Mouse (Mus musculus): ENCODE measurements around the gene Uap1. TPM values are rescaled to one million over a fixed set of nuclear protein-coding genes. Genes with fewer than 3 reads are reported as not detected.
A peak's percentile ranks its signal among the peaks of the same experiment; 100 is the strongest.

Uap1 gene
- 69.3 and 69.8 TPM in 2 replicates for polyA plus RNA-seq (2015; fragmentation: Nextera tagmentation; extraction: Ambion mirVana)

DNA sequence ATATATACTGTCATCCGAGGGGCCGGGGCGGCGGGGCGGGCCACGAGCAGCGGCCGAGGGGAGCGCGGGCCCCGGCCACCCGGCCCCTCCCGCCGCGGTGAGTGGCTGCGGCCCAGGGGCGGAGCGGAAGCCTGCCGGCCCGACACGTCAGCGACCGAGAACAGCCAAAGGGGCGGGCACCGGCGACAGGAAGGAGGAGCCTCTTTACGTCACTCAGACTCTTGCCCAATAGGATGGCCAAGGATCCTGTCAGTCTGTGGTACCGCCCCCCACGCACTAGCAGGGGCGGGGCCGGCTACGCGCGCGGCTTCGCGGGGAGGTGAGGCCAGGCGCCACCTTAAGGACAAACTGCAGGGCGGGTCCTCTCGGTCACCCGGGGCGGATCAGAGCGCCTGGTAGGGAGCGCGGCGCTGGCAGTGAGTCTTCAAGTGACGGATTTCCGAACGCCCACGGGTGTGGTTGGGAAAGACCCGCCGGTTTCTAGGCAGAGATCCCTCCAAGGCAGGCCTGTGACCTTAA lies at the start of gene Uap1:
TSS of gene Uap1 (minus strand) at position 144 of the 519 bp plus-strand sequence.
- peak; percentile 96 for ATAC-seq (ENCODE audit: insufficient number of reproducible peaks, insufficient read depth, low FRiP score, low TSS enrichment, low read depth)
- Histone ChIP-seq H3K27me3 (no peaks in the 10 kb centered on the region), H3K4me2 (peak within 1 kb of the TSS; percentile 66), H3K4me1 (peaks cover 8% of the 10 kb centered on the region; the same call in 1 of the 2 replicates), H3K4me3 (peak within 1 kb of the TSS; percentile 80), H3K9ac (peak within 1 kb of the TSS; percentile 85), H3K36me3 (no peaks in the 10 kb centered on the region), H3K27ac (peak within 1 kb of the TSS; percentile 87), H3K9me3 (no peaks in the 10 kb centered on the region)
- under 1% methylated on average over 52 of the region's 52 CpGs for WGBS

DNA sequence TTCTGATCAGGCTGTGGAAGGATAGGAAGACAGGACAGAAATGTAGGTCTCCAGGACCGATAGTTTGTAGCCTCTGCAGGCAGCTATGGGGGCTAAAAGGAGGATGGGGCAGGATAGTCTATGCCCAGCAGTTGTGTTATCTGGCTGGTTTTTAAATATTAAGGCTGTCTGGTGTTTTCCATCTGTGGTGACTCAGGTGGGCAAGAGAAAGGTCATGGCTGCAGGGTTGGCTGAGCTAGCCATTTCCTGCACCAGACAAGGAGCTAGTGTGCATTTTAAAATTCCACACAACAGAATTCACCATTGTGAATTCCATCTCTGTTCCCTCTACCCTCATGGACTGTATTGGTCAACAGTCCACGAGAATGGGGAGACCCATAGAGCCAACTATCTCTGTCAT lies 48.5 kb upstream of the Uap1 start:
- no peak overlapping the region for H3K27ac ChIP-seq
- H3K27me3 ChIP-seq, result no peaks in the 10 kb centered on the region; the same call in 1 of the 2 replicates
- ATAC-seq (ENCODE audit: insufficient number of reproducible peaks, insufficient read depth, low FRiP score, low TSS enrichment, low read depth), result no peak
- H3K4me2 ChIP-seq, result no peak overlapping the region
- no peaks in the 10 kb centered on the region for H3K9me3 ChIP-seq
- no peak overlapping the region for H3K4me3 ChIP-seq
- no peaks in the 10 kb centered on the region for H3K4me1 ChIP-seq
- no peaks in the 10 kb centered on the region for H3K36me3 ChIP-seq
- no peak overlapping the region for H3K9ac ChIP-seq
- 65% methylated on average over 2 of the region's 2 CpGs for WGBS

DNA sequence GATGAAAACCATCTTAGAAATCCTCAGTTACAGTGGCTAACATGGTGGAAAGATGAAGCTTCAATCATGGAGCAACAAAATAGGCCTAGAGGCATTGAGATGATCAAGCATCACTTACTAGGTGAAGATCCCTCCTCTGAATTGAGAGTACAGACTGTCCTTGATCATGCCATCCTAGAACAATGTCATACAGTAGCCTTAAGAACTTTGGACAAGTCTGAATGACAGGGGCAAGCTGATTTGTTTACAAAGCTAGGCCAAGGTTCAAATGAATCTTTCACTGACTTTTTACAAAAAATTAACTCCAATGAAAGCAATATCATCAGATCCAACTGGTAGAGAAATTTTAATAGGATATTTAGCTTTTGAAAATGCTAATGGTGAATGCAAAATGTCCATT lies 45.6 kb upstream of the Uap1 start:
- Histone ChIP-seq H3K9ac (no peak overlapping the region), H3K27me3 (peaks cover 7% of the 10 kb centered on the region; the same call in 1 of the 2 replicates), H3K4me1 (no peaks in the 10 kb centered on the region), H3K9me3 (no peaks in the 10 kb centered on the region), H3K4me2 (no peak overlapping the region), H3K27ac (no peak overlapping the region), H3K36me3 (no peaks in the 10 kb centered on the region), H3K4me3 (no peak overlapping the region)
- ATAC-seq (ENCODE audit: insufficient number of reproducible peaks, insufficient read depth, low FRiP score, low TSS enrichment, low read depth), result no peak

DNA sequence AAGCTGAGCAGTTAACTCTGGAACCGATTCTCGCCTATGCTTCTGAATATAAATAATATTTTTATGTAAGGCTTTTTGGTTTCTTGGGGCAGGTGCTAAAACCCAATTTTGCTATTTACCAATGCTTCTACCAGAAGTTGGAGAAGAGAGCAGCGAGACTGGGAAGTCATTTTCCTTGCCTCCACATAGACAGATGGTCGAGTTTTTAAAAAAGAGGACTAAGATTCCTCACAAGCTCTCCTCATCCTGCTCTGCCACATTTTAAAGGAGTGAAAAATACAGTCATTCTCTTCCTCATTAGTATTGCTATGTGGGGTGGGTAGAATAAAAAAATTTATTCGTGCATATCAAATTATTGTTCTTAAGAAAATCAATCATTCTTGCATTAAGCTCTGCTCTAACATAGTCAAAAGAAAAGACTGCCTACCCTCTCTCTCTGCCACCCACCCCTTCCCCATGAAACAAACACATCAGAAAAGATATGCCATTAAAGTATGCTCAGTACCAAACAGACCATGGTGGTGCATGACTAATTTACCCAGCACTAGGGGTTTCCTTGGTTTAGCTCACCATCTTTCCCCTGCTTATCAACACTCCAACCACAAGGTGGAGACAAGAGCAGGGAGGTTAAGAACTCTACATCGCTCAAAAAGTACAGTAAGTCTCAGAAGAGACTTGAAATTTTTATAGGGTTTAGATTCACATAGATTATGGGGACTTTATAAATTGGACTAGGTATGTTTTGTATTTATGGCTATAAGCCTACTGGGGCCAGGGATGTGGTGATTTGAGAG lies 43.5 kb upstream of the Uap1 start:
- Histone ChIP-seq H3K36me3 (no peaks in the 10 kb centered on the region), H3K4me2 (no peak overlapping the region), H3K9ac (no peak overlapping the region), H3K4me3 (no peak overlapping the region), H3K9me3 (no peaks in the 10 kb centered on the region), H3K4me1 (peaks cover 7% of the 10 kb centered on the region), H3K27me3 (peaks cover 7% of the 10 kb centered on the region; the same call in 1 of the 2 replicates), H3K27ac (no peak overlapping the region)
- ATAC-seq (ENCODE audit: insufficient number of reproducible peaks, insufficient read depth, low FRiP score, low TSS enrichment, low read depth), result no peak
- 76% methylated on average over 6 of the region's 6 CpGs for WGBS

DNA sequence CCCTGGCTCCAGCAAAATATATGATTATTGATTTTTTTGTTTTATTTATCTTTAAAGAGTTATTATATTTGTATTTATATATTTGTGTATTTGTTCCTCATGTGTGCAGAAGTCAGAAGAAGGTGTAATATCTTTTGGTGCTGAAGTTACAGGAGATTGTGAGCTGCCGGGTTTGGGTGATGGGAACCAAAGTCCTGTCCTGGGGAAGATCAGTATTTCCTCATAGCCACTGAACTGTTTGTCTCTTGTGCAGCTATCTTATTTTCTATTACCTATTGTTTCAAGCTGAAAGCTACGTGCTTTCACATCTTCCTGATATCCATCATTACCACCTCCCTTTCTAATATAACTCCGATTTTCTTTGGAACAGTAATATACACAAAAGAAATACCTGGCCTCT lies 40.8 kb upstream of the Uap1 start:
- H3K27ac ChIP-seq, result no peak overlapping the region
- WGBS, result 75% methylated on average over 3 of the region's 3 CpGs
- peaks cover 17% of the 10 kb centered on the region for H3K36me3 ChIP-seq
- peaks cover 7% of the 10 kb centered on the region for H3K4me1 ChIP-seq
- peaks cover 7% of the 10 kb centered on the region; the same call in 1 of the 2 replicates for H3K27me3 ChIP-seq
- no peak for ATAC-seq (ENCODE audit: insufficient number of reproducible peaks, insufficient read depth, low FRiP score, low TSS enrichment, low read depth)
- H3K4me2 ChIP-seq, result peak overlapping the region; percentile 75
- H3K9ac ChIP-seq, result peak overlapping the region; percentile 94; the same call in 1 of the 2 replicates
- no peaks in the 10 kb centered on the region for H3K9me3 ChIP-seq
- H3K4me3 ChIP-seq, result peak overlapping the region; percentile 87

DNA sequence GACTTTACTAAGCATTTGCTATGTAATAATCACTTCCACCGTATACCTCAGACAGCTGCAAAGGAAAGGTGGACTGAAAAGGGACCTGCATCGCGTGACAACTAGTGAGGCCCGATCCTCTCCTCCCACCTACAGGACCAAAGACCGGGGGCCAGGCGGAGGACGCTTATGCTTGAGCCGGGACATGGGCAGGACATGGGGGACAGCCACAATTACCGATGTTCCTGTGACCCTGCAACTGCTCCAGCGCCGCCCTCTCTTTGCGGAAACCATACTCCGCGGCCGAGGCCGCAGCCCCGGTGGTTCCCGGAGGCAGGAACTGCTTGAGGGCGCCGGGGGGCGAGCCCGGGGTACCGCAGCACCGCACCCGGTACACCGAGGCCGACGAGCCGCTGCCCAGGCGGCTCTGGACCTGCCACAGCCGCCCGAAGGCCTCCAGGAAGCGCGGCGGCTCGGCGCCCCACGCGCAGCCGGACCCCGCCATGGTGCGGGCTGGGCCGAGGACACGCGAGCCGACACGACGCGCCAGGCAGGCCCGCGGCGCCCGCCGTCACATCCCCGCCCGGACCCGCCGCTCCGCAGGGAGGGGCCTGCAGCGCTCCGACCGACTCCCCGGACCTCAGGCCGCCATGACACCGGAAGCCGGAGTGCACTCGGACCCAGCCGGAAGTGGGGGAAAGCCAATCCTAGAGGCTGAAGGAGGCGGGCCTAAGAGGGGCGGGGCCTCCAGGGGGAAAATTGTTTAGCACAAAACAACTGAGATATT lies 40.2 kb upstream of the Uap1 start, which contains the start of gene Uhmk1:
TSS of gene Uhmk1 (minus strand) at position 641 of the 766 bp plus-strand sequence.
- H3K27ac ChIP-seq, result peak within 1 kb of the TSS; percentile 78
- WGBS, result under 1% methylated on average over 70 of the region's 70 CpGs
- peaks cover 7% of the 10 kb centered on the region for H3K4me1 ChIP-seq
- H3K36me3 ChIP-seq, result peaks cover 18% of the 10 kb centered on the region
- H3K4me2 ChIP-seq, result peak within 1 kb of the TSS; percentile 75
- peaks cover 7% of the 10 kb centered on the region; the same call in 1 of the 2 replicates for H3K27me3 ChIP-seq
- ATAC-seq (ENCODE audit: insufficient number of reproducible peaks, insufficient read depth, low FRiP score, low TSS enrichment, low read depth), result peak; percentile 95
- H3K9ac ChIP-seq, result peak within 1 kb of the TSS; percentile 94
- peak within 1 kb of the TSS; percentile 87 for H3K4me3 ChIP-seq
- H3K9me3 ChIP-seq, result no peaks in the 10 kb centered on the region

DNA sequence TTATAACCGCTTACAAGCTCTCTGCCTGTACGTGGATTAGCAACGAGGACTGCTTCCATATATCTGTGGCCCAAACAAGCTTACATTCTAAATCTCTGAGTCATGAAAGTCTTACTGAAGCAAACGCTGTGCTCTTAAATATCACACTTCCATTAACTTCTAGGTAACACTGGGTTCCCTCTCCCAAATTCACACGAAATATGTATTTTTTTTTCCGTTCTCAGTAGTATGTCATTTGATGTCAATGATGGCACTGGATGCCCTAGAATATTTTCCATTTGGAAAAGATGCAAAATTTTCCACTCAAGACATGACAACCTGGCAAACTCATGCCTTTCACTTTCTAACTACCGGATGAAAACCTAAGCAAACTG lies 39.6 kb upstream of the Uap1 start:
- peak overlapping the region; percentile 78; the same call in 1 of the 2 replicates for H3K27ac ChIP-seq
- H3K4me3 ChIP-seq, result peak overlapping the region; percentile 87
- whole genome bisulfite sequencing, result 37% methylated on average over 7 of the region's 7 CpGs
- peaks cover 7% of the 10 kb centered on the region for H3K4me1 ChIP-seq
- peaks cover 21% of the 10 kb centered on the region for H3K36me3 ChIP-seq
- H3K27me3 ChIP-seq, result peaks cover 7% of the 10 kb centered on the region; the same call in 1 of the 2 replicates
- H3K9ac ChIP-seq, result peak overlapping the region; percentile 94
- ATAC-seq (ENCODE audit: insufficient number of reproducible peaks, insufficient read depth, low FRiP score, low TSS enrichment, low read depth), result no peak
- H3K9me3 ChIP-seq, result no peaks in the 10 kb centered on the region
- peak overlapping the region; percentile 75 for H3K4me2 ChIP-seq

DNA sequence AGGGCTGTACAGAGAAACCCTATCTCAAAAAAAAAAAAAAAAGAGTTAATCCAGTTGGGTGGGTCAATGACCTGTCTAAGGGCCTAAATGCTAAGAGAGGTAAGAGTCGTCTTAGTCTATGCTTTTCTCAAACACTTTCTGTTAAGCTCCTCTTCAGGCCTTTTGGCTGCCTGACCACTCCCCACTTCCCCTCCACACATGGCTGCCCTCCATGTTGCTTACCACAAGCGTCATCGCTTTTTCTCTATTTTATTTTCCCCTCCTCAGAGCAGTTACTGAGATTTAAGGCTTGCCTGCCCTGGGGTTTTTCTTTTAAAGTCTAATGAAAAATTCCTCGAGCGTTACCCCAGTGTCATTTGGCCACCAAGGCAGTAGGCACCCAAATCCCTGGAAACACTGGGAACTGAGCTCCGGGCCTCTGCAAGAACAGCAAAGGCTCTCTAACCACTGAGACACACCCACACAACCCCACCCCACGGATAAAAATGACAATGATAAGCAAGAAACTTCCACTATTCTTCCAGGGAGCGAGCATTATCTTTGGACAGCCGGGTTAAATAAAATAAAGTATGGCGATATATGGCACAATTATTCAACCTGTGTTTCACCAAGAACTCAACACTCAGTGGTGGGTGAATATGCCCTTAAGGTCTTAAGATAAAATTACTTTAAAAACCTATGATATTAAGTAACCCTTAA lies 38.6 kb upstream of the Uap1 start:
- WGBS, result 92% methylated on average over 10 of the region's 10 CpGs
- no peak for ATAC-seq (ENCODE audit: insufficient number of reproducible peaks, insufficient read depth, low FRiP score, low TSS enrichment, low read depth)
- Histone ChIP-seq H3K9me3 (no peaks in the 10 kb centered on the region), H3K4me2 (0 out of 2 replicates have a peak overlapping the region, but pooled peaks have one; percentile 14), H3K27ac (no peak overlapping the region), H3K36me3 (peaks cover 32% of the 10 kb centered on the region), H3K4me1 (peaks cover 7% of the 10 kb centered on the region), H3K9ac (no peak overlapping the region), H3K27me3 (peaks cover 7% of the 10 kb centered on the region; the same call in 1 of the 2 replicates), H3K4me3 (no peak overlapping the region)

DNA sequence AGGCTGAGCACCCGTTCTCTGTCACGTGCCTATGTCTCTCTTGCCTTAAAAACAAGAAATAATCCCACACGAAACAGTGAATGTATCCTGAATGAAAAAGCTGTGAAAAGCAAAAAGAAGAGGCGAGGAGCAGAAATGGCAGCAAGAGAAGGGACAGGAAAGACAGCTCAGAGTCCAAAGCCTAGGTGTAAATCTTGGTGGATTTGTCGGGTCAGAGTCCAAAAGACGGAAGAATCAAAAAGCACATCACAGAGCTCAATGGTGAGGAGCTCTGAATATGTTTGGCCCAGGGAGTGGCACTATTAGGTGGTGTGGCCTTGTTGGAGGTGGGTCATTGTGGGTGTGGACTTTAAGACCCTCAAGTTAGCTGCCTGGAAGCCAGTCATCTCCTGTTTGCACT lies 31.6 kb upstream of the Uap1 start:
- Histone ChIP-seq H3K4me3 (no peak overlapping the region), H3K27me3 (no peaks in the 10 kb centered on the region), H3K27ac (no peak overlapping the region), H3K9me3 (no peaks in the 10 kb centered on the region), H3K9ac (no peak overlapping the region), H3K4me1 (no peaks in the 10 kb centered on the region), H3K4me2 (no peak overlapping the region), H3K36me3 (peaks cover 75% of the 10 kb centered on the region)
- ATAC-seq (ENCODE audit: insufficient number of reproducible peaks, insufficient read depth, low FRiP score, low TSS enrichment, low read depth), result no peak
- 94% methylated on average over 6 of the region's 6 CpGs for WGBS

DNA sequence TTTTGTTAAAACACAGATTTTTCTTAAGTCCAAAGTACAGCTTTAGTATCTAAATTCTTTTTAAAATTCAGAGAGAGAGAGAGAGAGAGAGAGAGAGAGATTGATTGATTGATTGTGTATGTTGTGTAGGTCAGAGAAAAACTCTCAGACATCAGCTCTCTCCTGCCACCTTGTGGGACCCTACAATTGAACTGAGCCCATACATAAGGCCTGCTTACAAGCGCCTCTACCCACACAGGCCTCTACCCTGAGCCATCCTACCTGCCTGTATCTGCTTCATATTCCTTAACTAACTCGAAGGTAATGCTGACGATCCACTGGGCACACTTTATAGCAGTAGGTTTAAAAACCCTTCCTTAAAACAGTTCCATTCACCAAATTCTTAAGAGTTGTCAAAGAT lies 25.6 kb upstream of the Uap1 start:
- WGBS, result 78% methylated on average over 3 of the region's 3 CpGs
- no peaks in the 10 kb centered on the region for H3K27me3 ChIP-seq

DNA sequence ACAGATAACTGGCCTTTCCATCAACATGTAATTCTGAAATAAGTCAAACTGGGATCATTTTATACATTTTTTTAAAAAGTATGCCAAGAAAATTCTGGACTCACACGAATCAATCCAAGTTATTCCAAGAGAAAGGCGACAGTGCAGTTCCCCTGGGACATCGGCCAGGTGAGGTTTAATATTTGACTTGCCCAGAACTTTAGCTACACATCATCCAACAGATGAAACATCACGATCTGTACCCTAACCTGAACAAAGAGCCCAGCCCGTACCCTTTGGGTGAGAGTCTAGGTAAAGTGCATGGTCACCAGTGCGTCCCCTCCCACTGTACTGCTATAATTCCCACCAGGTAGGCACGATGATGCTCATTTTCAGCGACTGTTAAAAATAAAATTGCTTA lies 21.5 kb upstream of the Uap1 start:
- ATAC-seq (ENCODE audit: insufficient number of reproducible peaks, insufficient read depth, low FRiP score, low TSS enrichment, low read depth), result no peak
- Histone ChIP-seq H3K9me3 (no peaks in the 10 kb centered on the region), H3K36me3 (peaks cover 85% of the 10 kb centered on the region), H3K4me3 (no peak overlapping the region), H3K4me1 (no peaks in the 10 kb centered on the region), H3K27ac (no peak overlapping the region), H3K4me2 (no peak overlapping the region), H3K27me3 (no peaks in the 10 kb centered on the region), H3K9ac (no peak overlapping the region)
- WGBS, result 94% methylated on average over 8 of the region's 8 CpGs

More for the DNA sequence above, 25.6 kb upstream of the Uap1 start:
- Histone ChIP-seq H3K4me3 (no peak overlapping the region), H3K36me3 (peaks cover 76% of the 10 kb centered on the region), H3K9me3 (no peaks in the 10 kb centered on the region), H3K4me2 (no peak overlapping the region), H3K9ac (no peak overlapping the region), H3K27ac (no peak overlapping the region), H3K4me1 (no peaks in the 10 kb centered on the region)
- ATAC-seq (ENCODE audit: insufficient number of reproducible peaks, insufficient read depth, low FRiP score, low TSS enrichment, low read depth), result no peak
